Mouse (Mus musculus) intestine, embryonic 14.5 days (tissue): ENCODE results near the gene Vamp1. TPM values are rescaled to one million over a fixed set of nuclear protein-coding genes. Genes with fewer than 3 reads are reported as not detected.

ENCODE experiments used
- ATAC-seq: fragments of 200-750 bp; cut with Nextera tagmentation; replicated peaks from 2 replicates; pipeline ENCODE4 v1.8.0; 2017; ENCODE audit warnings: low read depth, moderate number of reproducible peaks, moderate TSS enrichment, moderate library complexity; ENCODE audit not compliant: low FRiP score, low TSS enrichment
- DNase-seq: peaks from one replicate; pipeline ENCODE4 v3.0.0-alpha.2; 2018; ENCODE audit warnings: low spot score
- H3K27ac ChIP-seq: fragments of 300-500 bp; sonication (generic); 2 replicates; pipeline ENCODE4 v1.5.1; 2014; ENCODE audit warnings: low read depth, mild to moderate bottlenecking, control low read depth
- H3K27me3 ChIP-seq: fragments of 300-500 bp; sonication (generic); replicated peaks from 2 replicates; pipeline ENCODE4 v1.6.1; 2014; ENCODE audit warnings: low read length, control low read depth; ENCODE audit not compliant: control insufficient read depth, insufficient read depth
- H3K36me3 ChIP-seq: fragments of 300-500 bp; sonication (generic); 2 replicates; pipeline ENCODE4 v1.6.1; 2014; ENCODE audit warnings: low read length, control low read depth; ENCODE audit not compliant: control insufficient read depth, insufficient read depth
- H3K4me1 ChIP-seq: fragments of 300-500 bp; sonication (generic); replicated peaks from 2 replicates; pipeline ENCODE4 v1.6.1; 2014; ENCODE audit warnings: low read length, control low read depth, mixed read lengths; ENCODE audit not compliant: control insufficient read depth, insufficient read depth
- H3K4me2 ChIP-seq: fragments of 300-500 bp; sonication (generic); 2 replicates; pipeline ENCODE4 v1.6.1; 2014; ENCODE audit warnings: low read length
- H3K4me3 ChIP-seq: fragments of 300-500 bp; sonication (generic); 2 replicates; pipeline ENCODE4 v1.5.1; 2014; ENCODE audit warnings: low read depth, low read length, control low read depth, mixed read lengths
- H3K9ac ChIP-seq: fragments of 300-500 bp; sonication (generic); 2 replicates; pipeline ENCODE4 v1.6.1; 2014; ENCODE audit warnings: mild to moderate bottlenecking, low read length
- H3K9me3 ChIP-seq: fragments of 300-500 bp; sonication (generic); 2 replicates; pipeline ENCODE4 v1.6.1; 2016; ENCODE audit warnings: low read length, control low read depth; ENCODE audit not compliant: control insufficient read depth
- WGBS: fragments of 180-500 bp; shearing (Covaris S2); extraction: QIAGEN DNeasy Blood & Tissue Kit; methylation state at CpG from one replicate; pipeline ENCODE4 v1.1.7; 2014; 5-methylcytosine and 5-hydroxymethylcytosine counted together
- polyA plus RNA-seq: library from polyadenylated mRNA; unstranded; fragments of >200 nt; fragmentation: Nextera tagmentation; extraction: Ambion mirVana; gene quantifications from 2 replicates; pipeline ENCODE4 v1.2.1, GENCODE M21; 2014

The Vamp1 gene
- polyA plus RNA-seq, 1 experiment from 2014 or later, result 2.7 TPM

GRCm38 (mm10) chr6:125195541-125196075, 19.7 kb upstream of the Vamp1 start:
- Histone ChIP-seq H3K4me1 (peaks cover 8% of the 10 kb centered on the region; the same call in 1 of the 2 replicates), H3K9me3 (no peaks in the 10 kb centered on the region), H3K4me2 (no peak overlapping the region), H3K36me3 (peaks cover 20% of the 10 kb centered on the region), H3K4me3 (no peak overlapping the region), H3K27ac (no peak overlapping the region), H3K27me3 (no peaks in the 10 kb centered on the region), H3K9ac (no peak overlapping the region)
- ATAC-seq (no peak), DNase-seq (no peak)
- WGBS, result 27% methylated on average over 1 of the region's 1 CpGs

DNA sequence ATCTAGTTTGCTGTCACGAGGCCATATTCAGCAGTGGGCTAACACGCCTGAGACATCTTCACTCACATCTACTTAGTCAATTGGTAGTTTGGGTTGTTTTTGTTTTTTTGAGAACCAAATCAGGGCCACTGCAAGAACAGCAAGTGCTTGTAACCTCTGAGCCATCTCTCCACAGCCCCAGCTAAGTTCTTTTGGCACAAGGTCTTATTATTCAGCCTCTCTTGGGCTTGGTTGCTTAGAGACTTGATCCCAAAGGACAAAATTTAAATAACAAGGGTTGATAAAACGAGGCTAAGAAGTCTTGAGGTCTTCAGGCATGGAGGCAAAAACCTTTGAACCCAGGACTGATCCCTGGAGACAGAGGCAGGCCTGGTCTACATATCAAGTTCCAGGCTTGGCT, 19.1 kb upstream of the Vamp1 start:
- Histone ChIP-seq H3K4me3 (no peak overlapping the region), H3K4me2 (no peak overlapping the region), H3K9me3 (no peaks in the 10 kb centered on the region), H3K9ac (no peak overlapping the region), H3K36me3 (peaks cover 20% of the 10 kb centered on the region), H3K27ac (no peak overlapping the region), H3K27me3 (no peaks in the 10 kb centered on the region), H3K4me1 (peaks cover 8% of the 10 kb centered on the region; the same call in 1 of the 2 replicates)
- no peak for DNase-seq
- no peak for ATAC-seq
- WGBS, result 71% methylated on average over 3 of the region's 3 CpGs

DNA sequence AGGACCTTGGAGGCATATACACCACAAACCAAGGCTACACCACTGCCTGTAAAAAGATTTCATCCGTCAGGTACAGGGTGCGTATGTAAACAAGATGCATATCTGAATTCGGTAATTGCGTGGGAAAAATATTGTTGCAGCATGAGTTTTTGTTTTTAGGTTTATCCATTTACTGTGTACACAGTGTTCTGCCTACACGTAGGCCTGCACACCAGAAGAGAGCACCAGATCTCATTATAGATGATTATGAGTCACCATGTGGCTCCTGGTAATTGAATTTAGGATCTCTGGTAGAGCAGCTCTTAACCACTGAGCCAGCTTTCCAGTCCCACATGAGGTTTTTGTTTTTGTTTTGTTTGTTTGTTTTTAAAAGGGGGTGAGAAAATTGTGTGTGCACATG, 18.2 kb upstream of the Vamp1 start:
- Histone ChIP-seq H3K9me3 (no peaks in the 10 kb centered on the region), H3K4me3 (no peak overlapping the region), H3K27ac (no peak overlapping the region), H3K27me3 (no peaks in the 10 kb centered on the region), H3K4me1 (peaks cover 8% of the 10 kb centered on the region; the same call in 1 of the 2 replicates), H3K36me3 (peaks cover 20% of the 10 kb centered on the region), H3K4me2 (no peak overlapping the region), H3K9ac (no peak overlapping the region)
- ATAC-seq (peak; percentile 65), DNase-seq (no peak)
- WGBS, result 80% methylated on average over 5 of the region's 5 CpGs

DNA sequence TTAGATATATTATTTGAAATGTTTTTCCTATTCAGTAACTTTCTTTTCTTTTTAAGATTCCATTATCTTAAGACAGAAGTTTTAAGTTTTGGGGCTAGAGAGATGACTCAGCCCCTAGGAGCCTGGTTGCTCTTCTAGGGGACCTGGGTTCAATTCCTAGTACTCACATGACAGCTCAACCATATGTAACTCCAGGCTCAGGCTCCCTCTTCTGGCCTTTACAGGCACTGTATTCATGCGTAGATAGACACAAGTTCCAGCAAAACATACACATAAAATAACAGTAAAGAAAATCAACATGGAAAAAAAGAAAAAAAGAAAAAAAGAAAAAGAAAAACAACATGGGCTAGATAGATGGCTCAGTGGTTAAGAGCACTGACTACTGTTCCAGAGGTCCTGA, 4.9 kb upstream of the Vamp1 start:
- Histone ChIP-seq H3K4me3 (no peak overlapping the region), H3K27ac (no peak overlapping the region), H3K4me2 (no peak overlapping the region), H3K36me3 (no peaks in the 10 kb centered on the region), H3K27me3 (peaks cover 12% of the 10 kb centered on the region), H3K4me1 (no peaks in the 10 kb centered on the region), H3K9ac (no peak overlapping the region), H3K9me3 (no peaks in the 10 kb centered on the region)
- 87% methylated on average over 1 of the region's 1 CpGs for WGBS
- DNase-seq, result no peak
- ATAC-seq, result no peak

DNA sequence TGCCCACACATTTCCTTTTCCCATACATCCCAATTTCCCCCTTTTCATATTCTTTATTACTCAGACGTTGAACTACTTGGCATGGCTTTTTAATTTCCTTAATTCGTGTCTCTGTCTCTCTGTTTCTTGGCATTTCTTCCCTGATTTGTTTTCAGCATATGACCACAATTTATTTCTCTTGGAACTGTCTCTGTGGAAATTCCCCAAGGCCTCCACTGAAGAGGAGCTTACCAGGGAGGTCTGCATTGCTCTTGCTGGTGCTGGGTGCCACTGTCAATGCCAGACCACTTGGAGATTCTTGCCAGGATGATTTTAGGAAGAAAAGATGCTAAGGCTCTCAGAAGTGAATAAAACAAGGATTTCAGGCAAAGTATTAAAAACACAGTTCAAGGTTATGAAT, 2.7 kb upstream of the Vamp1 start:
- DNase-seq (no peak), ATAC-seq (no peak)
- Histone ChIP-seq H3K36me3 (no peaks in the 10 kb centered on the region), H3K4me2 (no peak overlapping the region), H3K9ac (no peak overlapping the region), H3K27ac (no peak overlapping the region), H3K4me1 (no peaks in the 10 kb centered on the region; the same call in 1 of the 2 replicates), H3K9me3 (no peaks in the 10 kb centered on the region), H3K27me3 (peaks cover 16% of the 10 kb centered on the region), H3K4me3 (no peak overlapping the region)
- 36% methylated on average over 2 of the region's 2 CpGs for WGBS

DNA sequence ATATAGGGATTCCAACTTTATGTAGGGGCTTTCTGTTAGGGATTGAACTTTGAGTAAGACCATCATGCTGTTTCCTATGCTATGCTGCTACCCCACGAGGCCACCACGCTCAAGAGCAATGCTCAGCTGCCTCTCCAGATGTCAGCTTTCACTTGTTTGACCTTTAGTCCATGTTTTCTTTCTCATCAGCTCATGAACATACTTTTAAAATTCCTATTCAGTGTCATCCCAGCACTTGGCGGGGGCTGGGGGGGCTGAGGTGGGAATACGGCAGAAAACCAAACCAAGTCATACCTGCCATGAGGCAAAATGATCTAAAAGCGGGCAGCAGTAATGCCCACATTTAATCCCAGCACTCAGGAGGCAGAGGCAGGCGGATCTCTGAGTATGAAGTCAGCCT, 2.2 kb upstream of the Vamp1 start:
- Histone ChIP-seq H3K27me3 (peaks cover 16% of the 10 kb centered on the region), H3K4me2 (no peak overlapping the region), H3K4me1 (no peaks in the 10 kb centered on the region; the same call in 1 of the 2 replicates), H3K27ac (no peak overlapping the region), H3K9ac (no peak overlapping the region), H3K36me3 (no peaks in the 10 kb centered on the region), H3K4me3 (no peak overlapping the region), H3K9me3 (no peaks in the 10 kb centered on the region)
- WGBS, result 56% methylated on average over 6 of the region's 6 CpGs
- ATAC-seq (no peak), DNase-seq (no peak)

- Histone ChIP-seq H3K9ac (no peak overlapping the region), H3K36me3 (no peaks in the 10 kb centered on the region), H3K27ac (no peak overlapping the region), H3K4me3 (no peak overlapping the region), H3K4me2 (no peak overlapping the region), H3K27me3 (peaks cover 16% of the 10 kb centered on the region), H3K9me3 (no peaks in the 10 kb centered on the region), H3K4me1 (no peaks in the 10 kb centered on the region; the same call in 1 of the 2 replicates)
- ATAC-seq, result no peak
- 81% methylated on average over 6 of the region's 6 CpGs for WGBS
- DNase-seq, result no peak
Measured at GRCm38 (mm10) chr6:125213715-125214114, 1.6 kb upstream of the Vamp1 start.

DNA sequence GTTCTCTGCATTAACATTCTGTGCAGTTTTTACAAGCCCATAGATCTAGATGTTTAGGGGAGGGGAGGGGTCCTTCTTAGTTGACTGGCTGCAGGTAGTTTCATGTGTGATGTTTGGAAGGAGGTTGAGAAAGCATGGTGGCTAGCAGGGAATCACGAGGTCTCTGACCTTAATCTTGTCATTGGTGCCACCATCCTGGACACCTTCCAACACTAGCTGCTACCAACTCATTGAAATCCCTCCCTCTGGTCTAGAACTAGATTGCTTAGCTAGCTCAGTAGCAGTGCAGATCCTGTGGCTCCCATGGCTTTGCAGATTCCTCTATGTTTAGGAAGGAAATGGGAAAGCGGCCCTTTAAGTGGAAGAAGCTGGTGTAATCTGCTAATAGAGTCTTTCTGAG, 1.5 kb downstream of the Vamp1 start:
- Histone ChIP-seq H3K27me3 (peaks cover 16% of the 10 kb centered on the region), H3K9me3 (no peaks in the 10 kb centered on the region), H3K4me2 (no peak overlapping the region), H3K27ac (no peak overlapping the region), H3K9ac (no peak overlapping the region), H3K4me1 (no peaks in the 10 kb centered on the region; the same call in 1 of the 2 replicates), H3K4me3 (no peak overlapping the region), H3K36me3 (no peaks in the 10 kb centered on the region)
- WGBS, result 90% methylated on average over 2 of the region's 2 CpGs
- DNase-seq, result no peak
- ATAC-seq, result no peak

GRCm38 (mm10) chr6:125217899-125218298, 2.5 kb downstream of the Vamp1 start:
- Histone ChIP-seq H3K4me1 (no peaks in the 10 kb centered on the region; the same call in 1 of the 2 replicates), H3K27me3 (peaks cover 11% of the 10 kb centered on the region), H3K4me3 (no peak overlapping the region), H3K27ac (no peak overlapping the region), H3K36me3 (no peaks in the 10 kb centered on the region), H3K9me3 (no peaks in the 10 kb centered on the region), H3K4me2 (no peak overlapping the region), H3K9ac (no peak overlapping the region)
- ATAC-seq (no peak), DNase-seq (no peak)
- 86% methylated on average over 11 of the region's 11 CpGs for WGBS
